Mouse (Mus musculus) gastrocnemius, postnatal 4 days (tissue): ENCODE data around the gene Gm42674. TPM values are rescaled to one million over a fixed set of nuclear protein-coding genes. Genes with fewer than 3 reads are reported as not detected.
A peak's percentile ranks its signal among the peaks of the same experiment; 100 is the strongest.

Experiments used
- DNase-seq, 2 experiments: peaks; one replicate each; pipeline ENCODE4 v3.0.0; 2021 to 2022; ENCODE audit warnings: low spot score in 2 of 2, mixed read lengths in 2 of 2
- total RNA-seq, 2 experiments: library from RNA; stranded (reverse); gene quantifications; 2 replicates each; pipeline ENCODE4 v1.2.3; 2021

Gm42674 gene
- total RNA-seq, 2 experiments from 2014 or later = not detected

GRCm38 (mm10) chr3:90621552-90621951, 19.8 kb downstream of the Gm42674 start:
- DNase-seq = no peak

DNA sequence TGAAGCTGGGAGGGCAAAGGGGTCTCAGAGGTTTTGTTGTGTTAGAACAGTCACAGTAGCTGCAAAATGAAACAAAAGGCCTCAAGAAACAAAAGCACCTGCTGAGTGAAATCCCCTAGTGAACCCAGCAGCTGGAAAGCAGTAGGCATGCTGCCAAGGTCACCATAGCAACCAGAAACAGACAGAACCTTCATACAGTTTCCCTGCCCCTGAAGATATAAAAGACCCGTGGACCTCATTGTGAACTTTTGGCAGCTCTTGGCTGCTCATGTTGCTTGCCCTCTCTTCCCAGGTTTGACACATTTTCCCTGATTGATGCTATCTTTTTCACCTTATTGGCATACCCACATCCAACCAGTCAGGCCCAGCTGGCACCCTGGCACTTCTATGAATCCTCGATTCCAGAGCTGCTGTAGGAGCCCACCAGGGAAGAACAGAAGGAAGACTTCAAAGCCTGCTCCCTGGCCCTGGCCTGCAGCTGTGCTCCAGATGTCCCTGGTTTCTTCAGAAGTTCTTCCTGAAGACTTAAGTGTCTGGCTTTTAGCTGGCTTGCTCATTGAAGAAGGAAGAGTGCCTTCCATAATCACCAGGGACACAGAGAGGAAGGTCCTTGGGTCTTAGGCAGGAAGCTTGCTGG, 21.8 kb downstream of the Gm42674 start:
- DNase-seq = peak in 1 of 2 experiments; percentile 73

DNA sequence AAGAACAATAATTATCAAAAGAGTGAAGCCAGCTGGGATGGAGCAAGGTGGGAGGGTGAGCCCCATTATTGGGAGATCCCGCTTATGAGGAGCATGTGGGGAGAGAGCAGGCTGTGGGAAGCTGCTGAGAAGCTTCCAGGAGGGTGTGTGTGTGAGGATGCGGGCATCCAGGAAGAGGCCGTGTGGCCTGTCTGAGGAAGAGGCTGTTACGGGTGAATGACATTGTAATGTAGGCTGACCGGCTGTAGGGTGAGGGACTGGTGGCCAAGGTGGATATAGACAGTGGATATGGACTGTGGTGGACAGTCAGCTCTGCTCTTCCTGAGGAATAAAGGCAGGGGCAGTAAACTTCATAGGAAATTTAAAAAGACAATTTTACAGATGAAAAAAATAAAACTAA, 23.8 kb downstream of the Gm42674 start:
- DNase-seq = no peak

DNA sequence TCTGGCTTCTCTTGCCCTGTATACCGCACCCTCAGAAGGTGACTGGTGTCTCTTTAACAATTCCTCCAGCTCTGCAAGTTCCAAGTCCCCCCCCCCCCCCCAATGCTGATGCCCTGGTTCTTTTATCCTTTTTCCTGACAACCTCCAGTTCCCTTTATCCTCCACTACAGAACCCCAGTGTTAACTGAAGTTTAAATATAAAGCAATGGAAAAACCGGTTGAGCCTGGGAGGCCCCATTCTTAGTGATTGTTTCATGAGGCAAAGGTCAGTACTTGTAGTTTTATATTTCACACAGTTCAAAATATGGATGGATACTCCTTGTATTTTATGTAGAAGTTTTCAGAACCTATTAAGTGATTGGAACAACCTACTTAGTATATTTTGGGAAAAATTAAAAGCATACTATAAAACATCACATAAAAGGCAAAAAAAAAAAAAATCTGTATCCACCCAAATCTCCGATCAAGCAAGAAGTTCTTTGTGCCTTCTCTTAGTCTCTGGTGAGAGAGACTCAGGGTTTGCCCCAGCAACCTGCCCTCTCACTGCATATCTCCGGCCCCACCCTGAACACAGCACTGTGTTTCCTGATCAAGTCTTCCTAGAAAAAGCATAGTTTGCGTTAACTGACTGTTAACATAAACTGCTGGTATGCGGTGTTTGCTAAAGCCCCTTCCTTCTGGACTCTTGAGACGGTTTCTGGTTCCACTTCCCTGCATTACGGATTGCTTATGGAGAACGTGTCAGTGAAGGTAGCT, 24.7 kb downstream of the Gm42674 start:
- no peak for DNase-seq

GRCm38 (mm10) chr3:90627366-90627765, 25.7 kb downstream of the Gm42674 start:
- no peak for DNase-seq

DNA sequence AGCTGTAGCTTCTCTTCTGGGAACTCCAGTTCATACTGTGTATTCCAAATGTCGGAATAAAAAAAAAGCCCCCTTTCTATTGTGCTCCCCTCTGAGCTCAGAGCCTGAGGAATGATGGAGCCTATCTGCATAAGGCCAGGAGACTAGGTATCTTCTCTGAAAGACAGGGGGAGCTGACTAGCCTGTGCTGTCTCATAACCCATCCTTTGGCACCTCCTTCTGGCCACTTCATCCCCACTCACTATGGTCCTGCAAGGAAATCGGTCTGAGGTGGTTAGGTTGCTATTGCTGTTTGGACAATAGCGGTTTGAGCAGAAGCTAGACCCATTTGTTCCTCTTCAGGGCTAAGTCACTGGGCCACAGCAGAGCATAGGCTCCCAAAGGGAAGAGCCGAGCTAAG, 26.1 kb downstream of the Gm42674 start:
- no peak for DNase-seq

- DNase-seq = no peak
Measured at GRCm38 (mm10) chr3:90629298-90629697, 27.6 kb downstream of the Gm42674 start.

DNA sequence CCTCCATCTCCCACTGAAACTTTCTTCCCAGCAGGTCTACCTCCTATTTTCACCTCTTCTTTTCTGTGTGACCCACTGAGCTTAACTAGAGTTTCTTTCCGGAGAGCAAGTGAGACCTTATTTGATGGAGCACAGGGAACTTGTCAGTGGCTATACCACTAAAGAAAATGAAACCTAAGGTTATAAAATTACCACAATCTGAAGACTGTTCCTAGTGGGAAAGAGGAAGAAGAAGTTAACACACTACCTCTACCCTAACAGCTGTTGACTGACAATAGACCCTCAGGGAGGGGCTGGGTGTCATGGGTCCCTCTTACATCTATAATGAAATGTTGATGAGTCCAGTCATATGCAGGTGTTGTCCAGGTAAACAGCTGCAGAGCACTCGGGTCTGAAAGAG, 30.3 kb downstream of the Gm42674 start:
- no peak for DNase-seq

GRCm38 (mm10) chr3:90638511-90639275, 37.0 kb downstream of the Gm42674 start:
- DNase-seq = no peak

- DNase-seq = no peak
Measured at GRCm38 (mm10) chr3:90639511-90640154, 37.9 kb downstream of the Gm42674 start.

DNA sequence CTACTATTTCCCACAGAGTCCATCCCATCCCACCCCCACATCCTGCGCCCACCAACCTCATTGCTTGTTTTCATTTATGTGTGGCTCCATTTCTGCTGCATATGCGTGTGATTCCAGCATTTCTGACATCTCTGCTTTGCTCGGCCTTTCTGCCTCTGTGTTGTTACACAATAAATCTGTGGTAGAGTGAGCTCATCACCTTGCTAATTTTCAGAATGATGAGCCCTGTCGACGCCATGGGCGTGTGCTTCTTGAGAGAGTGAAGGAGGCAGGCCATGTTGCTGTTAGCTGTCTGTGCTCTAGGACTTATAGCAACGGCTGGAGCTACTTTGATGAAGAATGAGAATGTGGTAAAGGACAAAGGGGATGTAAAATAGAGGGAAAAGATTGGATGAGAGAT, 39.3 kb downstream of the Gm42674 start:
- no peak for DNase-seq

GRCm38 (mm10) chr3:90644220-90644619, 42.5 kb downstream of the Gm42674 start:
- DNase-seq = peak in 1 of 2 experiments; percentile 39

GRCm38 (mm10) chr3:90647291-90647690, 45.6 kb downstream of the Gm42674 start:
- DNase-seq = no peak

DNA sequence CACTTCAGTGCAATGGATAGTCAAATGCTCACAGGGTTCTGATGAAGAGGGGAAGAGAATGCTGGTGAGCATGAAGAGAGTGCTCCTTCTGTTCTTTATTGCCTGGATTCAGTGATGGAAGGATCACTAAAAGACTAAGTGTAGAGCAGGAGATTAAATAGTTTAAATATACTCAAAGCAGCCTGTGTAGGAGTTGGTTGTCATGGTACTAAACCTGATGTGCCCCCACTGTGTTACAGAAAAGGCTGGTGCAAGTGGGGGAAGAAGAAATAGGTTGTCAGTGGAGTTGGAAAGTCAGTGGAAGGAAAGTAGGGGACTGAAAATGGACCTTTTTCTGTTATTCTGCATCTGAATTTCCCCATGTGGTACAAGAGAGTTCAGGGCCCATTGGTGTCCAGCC, 47.3 kb downstream of the Gm42674 start:
- DNase-seq = no peak

DNA sequence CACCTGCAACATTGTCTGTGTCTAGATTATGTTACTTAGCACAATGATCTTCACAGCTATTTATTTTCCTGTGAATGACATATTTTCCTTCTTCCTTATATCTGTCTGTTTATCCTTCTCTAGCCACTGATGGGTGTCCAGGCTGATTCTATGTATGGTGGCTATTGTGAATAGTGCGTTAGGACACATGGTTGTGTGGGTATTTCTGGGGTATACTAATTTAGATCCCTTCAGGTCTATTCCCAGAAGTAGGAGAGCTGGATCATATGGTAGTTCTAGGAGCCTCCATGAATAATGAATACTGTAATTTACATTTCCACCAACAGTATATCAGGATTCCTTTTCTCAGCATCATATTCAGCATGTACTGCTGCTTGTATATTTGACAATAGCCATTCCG, 48.1 kb downstream of the Gm42674 start:
- no peak for DNase-seq

- DNase-seq = peak; percentile 40 to 72
Measured at GRCm38 (mm10) chr3:90652878-90653508, 51.3 kb downstream of the Gm42674 start.

DNA sequence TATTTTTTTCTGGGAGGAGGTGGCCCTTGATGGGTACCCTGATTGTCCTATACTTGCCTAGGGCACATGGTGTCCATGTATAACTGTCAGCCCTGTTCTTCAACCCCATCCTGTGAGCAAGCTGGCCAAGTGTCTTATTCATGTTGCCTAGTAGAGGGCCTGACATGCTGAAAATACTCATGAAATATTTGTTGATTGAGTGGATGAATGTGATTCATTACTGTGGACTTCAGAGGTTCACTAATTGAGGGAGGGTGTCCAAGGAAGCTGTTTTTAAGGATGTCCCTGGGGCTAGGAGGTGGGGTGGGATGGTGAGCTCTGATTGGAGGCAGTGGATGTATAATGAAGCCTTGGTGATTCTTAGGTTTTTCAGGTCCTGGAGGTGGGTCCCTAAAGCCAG, 52.0 kb downstream of the Gm42674 start, which contains the start of gene S100a7a:
Gene S100a7a, plus strand, starts transcription at position 301 of the 400 bp plus-strand sequence.
- no peak for DNase-seq
